Mouse (Mus musculus): ENCODE results near the gene Mecp2. TPM values are rescaled to one million over a fixed set of nuclear protein-coding genes. Genes with fewer than 3 reads are reported as not detected.

Mecp2 gene
- polyA plus RNA-seq, 1 experiment from 2014 or later: 11.8 TPM

DNA sequence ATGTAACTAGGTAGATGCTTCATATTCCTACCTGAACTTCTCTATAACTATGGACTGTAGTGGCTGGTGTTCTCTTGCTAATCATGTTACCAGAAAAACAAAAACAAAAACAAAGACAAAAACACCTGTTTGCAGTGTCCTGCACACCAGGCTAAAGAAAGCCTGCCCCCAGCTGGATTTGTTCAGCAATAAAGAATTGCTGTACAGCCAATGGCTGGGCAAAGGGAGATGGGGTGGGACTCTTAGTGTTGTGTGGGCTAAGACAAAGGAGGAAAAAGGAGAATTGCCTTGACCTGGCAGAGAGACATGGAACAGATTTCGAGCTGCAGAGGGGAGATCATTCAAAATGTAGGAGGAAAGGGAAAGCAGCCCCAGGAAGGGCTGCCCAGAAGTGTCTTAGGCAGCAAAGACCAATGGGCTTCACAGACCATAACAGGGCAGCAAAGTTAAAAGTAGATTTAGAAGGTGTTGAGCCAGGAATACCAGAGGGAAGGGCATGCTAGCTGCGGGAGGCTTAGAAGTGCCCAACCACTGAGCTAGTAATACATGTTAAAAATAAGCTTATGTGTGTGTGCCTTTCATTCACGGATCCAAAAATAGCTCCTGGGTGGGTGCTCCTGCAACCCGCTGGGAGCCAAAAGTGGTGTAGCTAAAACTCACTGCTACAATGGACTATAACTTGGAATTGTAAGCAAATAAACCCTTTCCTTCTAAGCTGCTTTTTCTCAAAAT lies 31.5 kb downstream of the Mecp2 start:
- no peak overlapping the region for H3K4me3 ChIP-seq (ENCODE audit: low read depth, low read length)
- ATAC-seq (replicated peaks; ENCODE audit: low FRiP score): no peak
- WGBS: 63% methylated on average over 4 of the region's 4 CpGs
- H3K4me1 ChIP-seq (replicated peaks; ENCODE audit: control insufficient read depth, insufficient read depth, low read length): no peaks in the 10 kb centered on the region
- H3K4me2 ChIP-seq: no peak overlapping the region
- H3K9ac ChIP-seq (ENCODE audit: low read depth, low read length): no peak overlapping the region
- no peaks in the 10 kb centered on the region; the same call in 1 of the 2 replicates for H3K27me3 ChIP-seq (replicated peaks; ENCODE audit: control insufficient read depth, insufficient read depth, low read length)
- DNase-seq (ENCODE audit: low spot score): no peak
- H3K27ac ChIP-seq (ENCODE audit: low read depth, low read length): no peak overlapping the region
- no peaks in the 10 kb centered on the region for H3K9me3 ChIP-seq (ENCODE audit: control insufficient read depth, low read length)
- H3K36me3 ChIP-seq (ENCODE audit: control insufficient read depth, insufficient read depth, low read length): no peaks in the 10 kb centered on the region

- Histone ChIP-seq H3K9me3 (ENCODE audit: control insufficient read depth, low read length) (no peaks in the 10 kb centered on the region), H3K4me3 (ENCODE audit: low read depth, low read length) (no peak overlapping the region), H3K27me3 (replicated peaks; ENCODE audit: control insufficient read depth, insufficient read depth, low read length) (peaks cover 1% of the 10 kb centered on the region; the same call in 1 of the 2 replicates), H3K4me1 (replicated peaks; ENCODE audit: control insufficient read depth, insufficient read depth, low read length) (no peaks in the 10 kb centered on the region), H3K9ac (ENCODE audit: low read depth, low read length) (no peak overlapping the region), H3K36me3 (ENCODE audit: control insufficient read depth, insufficient read depth, low read length) (no peaks in the 10 kb centered on the region), H3K4me2 (no peak overlapping the region), H3K27ac (ENCODE audit: low read depth, low read length) (no peak overlapping the region)
- DNase-seq (ENCODE audit: low spot score) (no peak), ATAC-seq (replicated peaks; ENCODE audit: low FRiP score) (no peak)
- 63% methylated on average over 1 of the region's 1 CpGs for WGBS
Measured at GRCm38 (mm10) chrX:74095130-74095529, 40.0 kb downstream of the Mecp2 start.

- no peaks in the 10 kb centered on the region for H3K9me3 ChIP-seq (ENCODE audit: control insufficient read depth, low read length)
- ATAC-seq (replicated peaks; ENCODE audit: low FRiP score) (peak; percentile 99), DNase-seq (ENCODE audit: low spot score) (peak; percentile 89)
- H3K4me2 ChIP-seq: peak overlapping the region; percentile 53
- H3K9ac ChIP-seq (ENCODE audit: low read depth, low read length): peak overlapping the region; percentile 69
- peaks cover 3% of the 10 kb centered on the region; the same call in 1 of the 2 replicates for H3K4me1 ChIP-seq (replicated peaks; ENCODE audit: control insufficient read depth, insufficient read depth, low read length)
- peak overlapping the region; percentile 88 for H3K27ac ChIP-seq (ENCODE audit: low read depth, low read length)
- peak overlapping the region; percentile 62 for H3K4me3 ChIP-seq (ENCODE audit: low read depth, low read length)
- H3K27me3 ChIP-seq (replicated peaks; ENCODE audit: control insufficient read depth, insufficient read depth, low read length): peaks cover 6% of the 10 kb centered on the region; the same call in 1 of the 2 replicates
- no peaks in the 10 kb centered on the region for H3K36me3 ChIP-seq (ENCODE audit: control insufficient read depth, insufficient read depth, low read length)
- WGBS: 21% methylated on average over 26 of the region's 27 CpGs
Measured at GRCm38 (mm10) chrX:74085601-74086038, 49.5 kb downstream of the Mecp2 start.

DNA sequence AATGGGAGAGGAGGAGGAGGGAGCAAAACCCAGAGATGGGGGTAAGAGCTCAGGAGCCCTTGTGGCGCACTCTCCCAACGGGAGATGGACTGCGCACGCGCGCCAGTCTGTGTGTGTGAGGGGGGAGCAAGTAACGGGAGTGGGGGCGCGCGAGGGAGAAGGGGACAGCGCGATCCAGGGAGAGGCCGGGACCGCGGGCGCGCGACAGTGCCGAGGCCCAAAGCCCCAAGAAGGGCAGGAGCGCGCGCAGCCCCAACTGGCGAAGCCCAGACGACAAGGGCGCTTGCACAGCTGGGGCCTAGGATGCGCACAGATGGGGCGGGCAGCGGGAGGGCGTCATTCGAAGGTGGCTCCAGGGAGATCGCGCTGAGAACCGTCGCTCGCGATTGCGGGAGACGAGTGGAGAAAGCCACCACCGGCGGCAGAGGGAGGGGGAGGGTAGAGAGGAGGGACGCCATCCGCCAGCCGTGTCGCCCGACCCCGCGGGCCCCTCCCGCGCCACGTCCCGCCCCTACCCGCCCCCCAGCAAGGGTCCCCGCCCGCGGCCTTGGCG lies 50.1 kb downstream of the Mecp2 start:
- peak; percentile 67 for ATAC-seq (replicated peaks; ENCODE audit: low FRiP score)
- Histone ChIP-seq H3K9me3 (ENCODE audit: control insufficient read depth, low read length) (no peaks in the 10 kb centered on the region), H3K27ac (ENCODE audit: low read depth, low read length) (peak overlapping the region; percentile 88), H3K4me1 (replicated peaks; ENCODE audit: control insufficient read depth, insufficient read depth, low read length) (peaks cover 3% of the 10 kb centered on the region; the same call in 1 of the 2 replicates), H3K9ac (ENCODE audit: low read depth, low read length) (peak overlapping the region; percentile 69), H3K36me3 (ENCODE audit: control insufficient read depth, insufficient read depth, low read length) (no peaks in the 10 kb centered on the region), H3K4me3 (ENCODE audit: low read depth, low read length) (peak overlapping the region; percentile 62), H3K4me2 (peak overlapping the region; percentile 62), H3K27me3 (replicated peaks; ENCODE audit: control insufficient read depth, insufficient read depth, low read length) (peaks cover 3% of the 10 kb centered on the region; the same call in 1 of the 2 replicates)
- DNase-seq (ENCODE audit: low spot score): peak; percentile 63
- 13% methylated on average over 28 of the region's 56 CpGs for WGBS

DNA sequence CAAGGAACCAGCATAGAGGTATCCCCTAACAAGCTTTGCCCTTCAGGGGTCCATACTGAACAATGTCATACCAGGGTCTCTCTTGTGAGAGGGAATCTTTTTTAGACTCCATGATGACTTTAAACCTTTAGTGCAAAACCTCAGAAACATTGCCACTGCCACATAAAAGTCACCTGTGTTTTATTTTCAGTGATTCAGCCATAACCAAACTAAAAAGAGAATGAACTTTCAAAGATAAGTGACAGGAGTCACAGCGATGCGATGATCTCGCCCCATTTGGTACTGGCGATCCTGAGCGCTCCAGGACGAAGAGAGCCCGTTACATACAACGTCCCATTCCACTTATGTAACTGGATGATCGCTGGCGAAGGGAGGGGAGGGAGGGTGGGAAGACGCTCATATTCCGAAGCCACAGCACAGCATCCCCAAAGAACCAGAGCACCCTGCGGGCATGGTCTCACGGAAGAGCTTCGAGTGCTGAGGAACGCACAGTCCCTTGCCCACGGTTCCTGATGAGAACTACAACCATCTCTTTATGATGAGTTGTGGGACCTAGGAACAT lies 50.8 kb downstream of the Mecp2 start:
- Histone ChIP-seq H3K4me3 (ENCODE audit: low read depth, low read length) (peak overlapping the region; percentile 62), H3K4me2 (peak overlapping the region; percentile 62), H3K4me1 (replicated peaks; ENCODE audit: control insufficient read depth, insufficient read depth, low read length) (peaks cover 3% of the 10 kb centered on the region; the same call in 1 of the 2 replicates), H3K9me3 (ENCODE audit: control insufficient read depth, low read length) (no peaks in the 10 kb centered on the region), H3K9ac (ENCODE audit: low read depth, low read length) (peak overlapping the region; percentile 69), H3K27ac (ENCODE audit: low read depth, low read length) (peak overlapping the region; percentile 88), H3K36me3 (ENCODE audit: control insufficient read depth, insufficient read depth, low read length) (no peaks in the 10 kb centered on the region; the same call in 1 of the 2 replicates), H3K27me3 (replicated peaks; ENCODE audit: control insufficient read depth, insufficient read depth, low read length) (peaks cover 3% of the 10 kb centered on the region; the same call in 1 of the 2 replicates)
- DNase-seq (ENCODE audit: low spot score) (no peak), ATAC-seq (replicated peaks; ENCODE audit: low FRiP score) (no peak)
- 18% methylated on average over 17 of the region's 17 CpGs for WGBS

GRCm38 (mm10) chrX:74070794-74071193 lies 64.4 kb downstream of the Mecp2 start:
- no peak overlapping the region for H3K4me2 ChIP-seq
- no peaks in the 10 kb centered on the region for H3K4me1 ChIP-seq (replicated peaks; ENCODE audit: control insufficient read depth, insufficient read depth, low read length)
- H3K27me3 ChIP-seq (replicated peaks; ENCODE audit: control insufficient read depth, insufficient read depth, low read length): 0 out of 2 replicates have a peak, but pooled peaks cover 2% of the 10 kb centered on the region
- no peaks in the 10 kb centered on the region for H3K36me3 ChIP-seq (ENCODE audit: control insufficient read depth, insufficient read depth, low read length)
- H3K27ac ChIP-seq (ENCODE audit: low read depth, low read length): no peak overlapping the region
- H3K9ac ChIP-seq (ENCODE audit: low read depth, low read length): no peak overlapping the region
- H3K9me3 ChIP-seq (ENCODE audit: control insufficient read depth, low read length): no peaks in the 10 kb centered on the region
- no peak overlapping the region for H3K4me3 ChIP-seq (ENCODE audit: low read depth, low read length)
- ATAC-seq (replicated peaks; ENCODE audit: low FRiP score) (no peak), DNase-seq (ENCODE audit: low spot score) (no peak)

GRCm38 (mm10) chrX:74067891-74068290 lies 67.3 kb downstream of the Mecp2 start:
- H3K9me3 ChIP-seq (ENCODE audit: control insufficient read depth, low read length): no peaks in the 10 kb centered on the region
- 0 out of 2 replicates have a peak, but pooled peaks cover 2% of the 10 kb centered on the region for H3K27me3 ChIP-seq (replicated peaks; ENCODE audit: control insufficient read depth, insufficient read depth, low read length)
- H3K4me2 ChIP-seq: no peak overlapping the region
- 82% methylated on average over 9 of the region's 9 CpGs for WGBS
- H3K9ac ChIP-seq (ENCODE audit: low read depth, low read length): no peak overlapping the region
- no peak overlapping the region for H3K27ac ChIP-seq (ENCODE audit: low read depth, low read length)
- DNase-seq (ENCODE audit: low spot score) (no peak), ATAC-seq (replicated peaks; ENCODE audit: low FRiP score) (no peak)
- no peaks in the 10 kb centered on the region for H3K36me3 ChIP-seq (ENCODE audit: control insufficient read depth, insufficient read depth, low read length)
- H3K4me1 ChIP-seq (replicated peaks; ENCODE audit: control insufficient read depth, insufficient read depth, low read length): no peaks in the 10 kb centered on the region
- no peak overlapping the region for H3K4me3 ChIP-seq (ENCODE audit: low read depth, low read length)

GRCm38 (mm10) chrX:74045107-74045506 lies 90.1 kb downstream of the Mecp2 start:
- no peak overlapping the region for H3K4me3 ChIP-seq (ENCODE audit: low read depth, low read length)
- no peaks in the 10 kb centered on the region for H3K9me3 ChIP-seq (ENCODE audit: control insufficient read depth, low read length)
- H3K9ac ChIP-seq (ENCODE audit: low read depth, low read length): no peak overlapping the region
- 36% methylated on average over 1 of the region's 1 CpGs for WGBS
- H3K27me3 ChIP-seq (replicated peaks; ENCODE audit: control insufficient read depth, insufficient read depth, low read length): peaks cover 4% of the 10 kb centered on the region; the same call in 1 of the 2 replicates
- H3K4me2 ChIP-seq: no peak overlapping the region
- H3K36me3 ChIP-seq (ENCODE audit: control insufficient read depth, insufficient read depth, low read length): no peaks in the 10 kb centered on the region
- H3K27ac ChIP-seq (ENCODE audit: low read depth, low read length): no peak overlapping the region
- DNase-seq (ENCODE audit: low spot score) (no peak), ATAC-seq (replicated peaks; ENCODE audit: low FRiP score) (no peak)
- no peaks in the 10 kb centered on the region for H3K4me1 ChIP-seq (replicated peaks; ENCODE audit: control insufficient read depth, insufficient read depth, low read length)

Measured in liver, embryonic 11.5 days (tissue).